Mouse (Mus musculus): ENCODE data around the gene Xpo4.

GRCm38 (mm10) chr14:57692517-57693130, 27.4 kb upstream of the Xpo4 start:
- TF ChIP-seq CTCF (IDR thresholded peaks at IDR 0.05; ENCODE audit: low read depth, low read length): no peak
- TF ChIP-seq POLR2A (IDR thresholded peaks at IDR 0.05; ENCODE audit: borderline replicate concordance, low read depth, low read length): no peak

All from bone marrow macrophage, adult 2 months (primary cell).